Mouse (Mus musculus) c-Kit-negative CD71-positive TER-119-positive erythroid progenitor cells, embryonic 14.5 days (primary cell): ENCODE results near the gene Oser1.

Experiments
- DNase-seq: peaks from one replicate; pipeline ENCODE4 v3.0.0-alpha.2; 2013; ENCODE audit warnings: low read depth, low spot score

Oser1 gene

GRCm38 (mm10) chr2:163401221-163401620 is 23.3 kb downstream of the Oser1 start:
- DNase-seq = peak; percentile 80

DNA sequence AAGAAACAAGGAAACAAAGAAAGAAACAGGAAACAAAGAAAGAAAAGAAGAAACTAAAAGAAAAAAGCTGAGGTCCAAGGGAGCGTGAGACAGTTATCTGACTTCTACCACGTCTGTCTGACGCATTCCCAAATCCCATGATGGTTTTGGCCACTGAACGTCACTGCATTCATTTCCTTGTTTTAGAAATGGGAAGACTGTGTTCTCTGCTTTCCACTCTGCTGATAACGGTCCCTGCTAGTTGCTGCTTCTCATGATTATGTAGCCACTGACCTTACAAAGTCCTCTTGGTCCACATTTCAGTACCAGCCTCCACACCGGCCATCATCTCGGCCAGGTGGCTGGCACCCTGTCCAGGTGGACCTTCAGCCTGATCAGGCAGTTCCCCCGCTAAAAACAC is 25.3 kb downstream of the Oser1 start:
- DNase-seq = no peak

DNA sequence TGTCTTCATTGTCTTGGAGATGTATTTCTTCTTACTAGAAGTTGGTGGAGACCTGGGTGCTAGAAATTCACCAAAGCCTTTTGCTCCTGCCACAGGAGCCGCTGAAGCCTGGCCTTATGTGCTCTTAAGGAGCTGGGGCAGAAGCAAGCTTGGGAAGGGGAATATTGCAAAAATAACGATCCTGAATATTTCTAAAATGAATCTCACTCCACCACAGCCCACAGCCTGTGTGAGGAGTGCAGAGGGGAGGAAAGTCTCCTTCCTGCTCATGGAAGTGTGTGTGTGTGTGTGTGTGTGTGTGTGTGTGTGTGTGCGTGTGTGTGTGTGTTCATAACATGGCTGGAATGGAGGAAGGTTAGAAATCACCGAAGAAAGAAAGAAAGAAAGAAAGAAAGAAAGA is 25.7 kb downstream of the Oser1 start:
- DNase-seq = no peak

GRCm38 (mm10) chr2:163397905-163398304 is 26.6 kb downstream of the Oser1 start, which contains the start of gene Jph2:
TSS of gene Jph2 (minus strand) at chr2:163397993.
- DNase-seq = no peak

DNA sequence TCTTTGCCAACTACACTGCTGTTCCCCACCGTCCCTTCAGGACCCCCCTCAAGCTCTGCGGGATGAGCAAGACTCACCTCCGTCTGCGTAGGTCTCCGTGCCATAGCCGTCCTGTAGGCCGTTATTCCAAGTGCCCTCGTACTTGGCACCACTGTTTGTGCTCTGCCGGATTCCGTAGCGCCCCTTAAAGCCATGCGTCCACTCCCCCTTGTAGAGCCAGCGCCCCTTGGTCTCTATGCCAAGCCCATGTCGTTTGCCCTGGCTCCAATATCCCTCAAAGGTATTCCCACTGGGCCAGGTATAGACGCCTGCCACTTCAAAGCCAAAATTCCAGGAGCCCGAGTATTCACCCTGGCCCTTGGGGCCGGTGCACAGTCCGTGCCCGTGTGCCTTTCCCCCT is 27.4 kb downstream of the Oser1 start:
- no peak for DNase-seq

DNA sequence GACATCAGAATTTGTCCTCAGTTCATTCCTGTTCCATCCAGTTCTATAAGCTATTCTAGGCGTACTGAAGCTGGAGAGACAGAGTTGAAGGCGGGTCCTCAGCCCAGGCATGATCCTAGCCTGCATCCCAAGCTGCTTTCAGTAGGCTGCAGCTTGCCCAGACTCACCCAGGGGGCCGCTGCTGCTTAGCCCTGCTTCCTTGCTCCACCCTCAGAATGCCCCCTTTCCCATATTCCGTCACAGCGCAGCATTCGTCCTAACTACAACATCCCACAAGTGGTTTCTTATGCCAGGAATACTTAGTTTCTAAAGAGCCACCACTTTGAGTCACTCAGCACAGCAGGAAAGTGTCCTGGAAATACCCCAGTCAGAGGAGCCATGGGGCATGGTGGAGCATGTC is 29.5 kb downstream of the Oser1 start:
- DNase-seq = no peak

- no peak for DNase-seq
Observed at GRCm38 (mm10) chr2:163393976-163394375, 30.5 kb downstream of the Oser1 start.

DNA sequence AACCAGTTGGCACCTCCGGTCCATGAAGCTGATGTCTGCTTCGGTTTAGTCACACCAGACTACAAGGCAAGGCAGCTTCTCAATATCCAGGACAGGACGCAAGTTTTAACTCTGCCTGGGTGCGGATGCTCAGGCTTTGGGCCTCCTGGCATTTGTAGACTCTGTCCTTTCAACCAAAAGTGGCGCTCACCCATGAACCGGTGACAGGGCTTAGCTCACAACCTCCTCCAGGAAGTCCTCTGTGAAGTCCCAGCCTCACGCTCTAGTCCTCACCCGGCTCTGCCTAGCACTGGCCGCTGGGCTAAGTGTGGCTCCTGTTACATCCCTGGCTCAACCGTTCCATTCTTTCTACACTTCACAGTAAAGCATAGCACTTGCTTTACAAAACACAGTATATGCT is 31.3 kb downstream of the Oser1 start:
- no peak for DNase-seq

DNA sequence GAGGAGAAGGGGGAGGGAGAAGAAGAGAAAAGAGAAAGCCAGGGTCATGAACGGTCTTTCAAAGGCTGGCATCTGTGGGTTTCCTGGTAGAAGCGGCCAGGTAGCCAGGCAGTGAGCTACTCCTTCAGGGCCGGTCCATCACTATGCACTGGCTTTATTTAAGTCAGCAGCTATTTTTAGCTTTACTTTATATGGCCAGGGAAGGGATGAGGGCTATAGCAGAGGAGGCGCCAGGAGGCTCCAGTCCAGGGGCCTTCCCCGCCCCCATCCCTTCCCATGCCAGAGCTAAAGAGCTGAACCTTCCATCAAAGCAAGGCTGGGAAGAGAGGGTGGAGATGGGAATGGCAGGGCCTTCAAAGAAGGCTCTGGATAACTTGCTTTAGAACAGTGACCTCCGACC is 32.1 kb downstream of the Oser1 start:
- no peak for DNase-seq

GRCm38 (mm10) chr2:163386423-163387190 is 37.9 kb downstream of the Oser1 start:
- no peak for DNase-seq

DNA sequence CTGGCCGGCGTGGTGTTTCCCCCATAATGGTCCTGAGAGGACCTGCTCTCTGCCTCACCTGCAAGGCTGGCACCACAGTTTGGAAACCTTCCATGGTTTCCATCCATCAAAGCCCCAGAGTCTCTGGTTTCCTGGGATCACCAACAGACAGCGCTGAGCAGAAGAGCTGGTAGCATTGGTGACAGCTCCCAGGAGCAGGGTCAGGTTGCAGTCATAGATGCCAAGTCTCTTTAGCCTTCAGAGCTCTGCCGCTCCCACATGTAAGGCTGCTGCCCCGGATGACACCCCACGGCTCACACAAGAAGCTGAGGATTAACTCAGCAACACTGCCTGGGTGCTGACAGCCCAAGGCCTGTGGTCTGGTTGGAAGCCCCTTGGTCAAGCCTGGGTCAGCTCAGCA is 39.4 kb downstream of the Oser1 start:
- DNase-seq = no peak

GRCm38 (mm10) chr2:163381246-163381645 is 43.3 kb downstream of the Oser1 start:
- DNase-seq = no peak

DNA sequence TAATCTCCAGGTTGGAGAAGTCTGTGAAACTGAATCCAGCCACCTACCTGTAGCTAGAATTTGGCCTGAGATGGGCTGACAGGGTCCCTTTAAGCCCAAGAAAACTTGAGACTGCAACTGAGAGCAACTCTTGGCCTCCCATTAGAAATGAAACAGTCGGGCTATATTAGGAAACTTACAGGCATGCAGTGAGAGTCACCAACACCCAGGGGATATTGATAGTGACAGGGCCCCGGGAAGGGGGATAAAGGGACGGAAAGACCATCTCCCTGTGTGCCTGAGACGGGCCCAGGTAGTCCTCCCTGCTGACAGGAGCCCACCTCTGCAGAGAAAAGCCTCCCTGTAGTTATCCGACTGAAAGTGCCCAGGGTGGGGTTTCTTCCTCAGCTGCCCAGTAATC is 45.1 kb downstream of the Oser1 start:
- no peak for DNase-seq

GRCm38 (mm10) chr2:163376082-163376481 is 48.4 kb downstream of the Oser1 start:
- DNase-seq = no peak

- no peak for DNase-seq
Observed at GRCm38 (mm10) chr2:163375468-163375867, 49.0 kb downstream of the Oser1 start.

DNA sequence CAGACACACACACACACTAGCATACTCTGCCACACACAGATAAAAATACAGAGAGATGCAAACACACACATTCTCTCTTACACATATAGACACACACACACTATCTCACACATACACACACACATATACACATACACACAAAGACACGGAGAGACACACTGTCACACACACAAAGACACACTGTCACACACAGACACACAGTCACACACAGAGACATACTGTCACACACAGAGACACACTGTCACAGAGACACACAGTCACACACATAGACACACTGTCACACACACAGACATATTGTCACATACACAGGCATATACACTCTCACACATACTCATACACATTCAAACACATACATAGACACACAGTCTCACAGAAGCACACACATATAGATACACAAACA is 51.9 kb downstream of the Oser1 start:
- no peak for DNase-seq

GRCm38 (mm10) chr2:163370175-163370574 is 54.3 kb downstream of the Oser1 start:
- no peak for DNase-seq

- no peak for DNase-seq
Observed at GRCm38 (mm10) chr2:163364785-163365541, 59.5 kb downstream of the Oser1 start.

DNA sequence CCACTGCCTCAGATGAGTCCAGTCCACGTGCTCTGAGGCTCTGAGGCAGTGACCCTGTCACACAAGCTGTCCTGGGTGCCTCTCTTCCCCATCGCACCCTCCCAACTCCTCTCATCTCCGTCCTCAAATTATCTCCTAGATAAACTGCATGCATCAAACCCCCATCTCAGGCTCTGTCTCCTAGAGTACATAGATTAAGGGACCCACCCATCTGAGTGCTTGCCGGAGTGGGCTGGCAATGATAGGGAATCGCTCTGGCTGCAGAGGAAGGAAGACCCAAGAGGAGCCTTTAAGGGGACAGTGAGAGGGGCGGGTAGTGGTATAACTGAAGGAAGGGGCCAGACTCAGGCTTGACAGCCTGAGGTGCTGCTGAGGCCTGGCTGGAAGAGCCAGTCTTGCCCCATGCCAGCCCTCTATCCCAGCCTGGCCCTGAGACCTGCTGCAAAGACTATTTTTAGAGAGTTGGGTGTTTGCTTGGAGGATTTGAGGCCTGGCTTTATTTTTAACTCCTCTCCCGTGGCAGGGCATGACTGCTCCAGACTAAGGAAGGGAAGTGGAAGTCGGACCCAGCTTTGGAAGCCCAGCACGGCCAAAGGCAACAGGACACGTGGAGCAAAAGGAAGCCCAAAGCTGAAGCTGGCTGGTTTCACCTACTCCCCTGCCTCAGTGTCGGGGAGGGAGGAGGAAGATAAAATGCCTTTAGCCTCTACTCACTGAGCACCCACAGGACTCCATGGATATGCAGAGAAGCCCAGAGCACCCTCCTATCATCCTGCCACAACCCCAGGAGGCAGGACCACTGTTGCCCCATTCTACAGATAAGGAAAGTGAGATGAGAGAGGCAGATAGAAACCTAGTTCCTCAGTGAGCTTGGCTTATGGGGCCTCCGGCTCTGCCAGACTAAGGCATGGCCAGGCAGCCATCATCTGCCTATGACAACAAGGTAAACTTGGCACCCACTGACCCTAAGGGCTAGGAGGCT is 61.3 kb downstream of the Oser1 start:
- DNase-seq = no peak

DNA sequence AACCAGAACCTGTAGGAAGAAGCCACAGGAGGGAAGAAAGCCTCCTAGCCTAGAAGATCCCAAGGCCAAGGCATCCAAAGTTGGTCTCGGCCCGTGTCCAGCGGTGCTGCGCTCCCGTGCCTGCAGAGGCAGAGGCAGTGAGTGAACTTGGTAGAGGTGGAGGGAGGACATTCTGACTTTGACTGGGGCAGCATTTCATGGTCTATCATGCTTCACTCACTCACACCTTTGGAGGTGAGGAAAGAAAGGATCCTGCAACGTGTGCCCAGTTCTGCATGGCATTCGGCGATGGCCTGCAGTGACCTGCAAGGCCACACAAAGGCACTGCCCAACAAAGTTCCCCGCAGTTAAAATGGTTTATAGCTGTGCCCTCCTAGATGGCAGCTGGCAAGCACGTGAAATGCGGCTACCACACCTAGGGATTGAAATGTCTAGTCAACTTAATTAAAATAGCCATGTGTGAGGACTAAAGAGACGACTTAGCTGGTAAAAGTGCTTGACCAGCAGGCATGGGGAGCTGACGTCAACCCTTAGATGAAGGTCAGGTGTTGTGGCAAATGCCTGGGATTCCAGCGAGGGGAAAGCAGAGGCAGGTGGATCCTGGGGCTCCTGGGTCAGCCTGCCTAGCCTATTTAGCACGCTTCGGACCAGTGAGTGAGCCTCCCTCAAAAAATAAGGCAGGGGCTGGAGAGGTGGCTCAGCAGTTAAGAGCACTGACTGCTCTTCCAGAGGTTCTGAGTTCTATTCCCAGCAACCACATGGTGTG is 63.5 kb downstream of the Oser1 start:
- no peak for DNase-seq

- DNase-seq = no peak
Observed at GRCm38 (mm10) chr2:163359253-163359652, 65.2 kb downstream of the Oser1 start.
